14 mouse cellular contexts compared by ENCODE assay signal in the genomic region with DNA sequence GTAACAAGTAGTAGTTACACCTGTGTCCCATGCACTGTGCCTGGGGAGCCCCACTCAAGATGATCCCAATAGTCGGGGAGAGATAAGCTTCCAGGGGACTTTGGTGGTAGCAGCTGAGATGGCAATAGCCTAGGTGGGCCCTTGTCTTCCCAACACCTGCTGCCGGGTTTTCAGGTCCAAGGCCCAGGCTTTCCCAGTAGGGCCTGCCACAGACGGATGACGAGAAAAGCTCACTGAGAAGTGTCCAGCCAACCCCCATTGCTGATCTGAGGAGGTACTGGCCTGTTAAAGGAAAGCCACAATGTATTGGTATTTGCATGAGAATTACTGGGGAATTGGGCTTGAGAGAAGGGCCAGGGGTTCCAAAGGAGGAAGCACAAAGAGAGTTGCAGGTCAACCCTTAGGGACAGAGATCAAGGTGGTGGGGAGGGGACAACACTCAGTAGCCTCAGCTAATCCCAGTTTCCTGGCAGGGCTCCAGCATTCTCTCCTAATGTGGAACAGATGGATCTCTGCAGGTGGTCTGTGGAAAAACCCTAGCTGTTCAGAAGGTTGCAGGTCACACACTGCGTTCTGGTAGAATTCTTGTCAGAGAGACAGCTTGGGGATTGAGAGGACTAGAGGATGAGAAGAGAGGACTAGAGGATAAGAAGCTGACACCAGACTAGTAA.
A peak's percentile ranks its signal among the peaks of the same experiment; 100 is the strongest.
DNase-seq lines count a peak whose midpoint lies in the region; ATAC-seq lines count a peak whose summit lies in the region.
"Had no signal": no experiment of that assay in that cellular context is flagged by ENCODE, and none has a peak within 500 bp of the region (broad histone marks: within the 10 kb centered on the region; RNA-seq: fewer than 3 reads in every experiment).

No protein-coding gene starts in this region.

- no peak overlapping the region for H3K9ac ChIP-seq in hindbrain, embryonic 12.5 days
- H3K9ac ChIP-seq in embryonic facial prominence, embryonic 14.5 days (ENCODE audit: low read depth, low read length), result no peak overlapping the region
- H3K9ac ChIP-seq in intestine, embryonic 15.5 days, result no peak overlapping the region
- no peak overlapping the region for H3K9ac ChIP-seq in forebrain, embryonic 11.5 days (ENCODE audit: low read length)
- H3K9ac ChIP-seq: forebrain, embryonic 15.5 days; liver, embryonic 14.5 days; neural tube, embryonic 13.5 days had no signal

- H3K4me3 ChIP-seq in hindbrain, embryonic 10.5 days, result no peak overlapping the region
- no peak overlapping the region for H3K4me3 ChIP-seq in hindbrain, embryonic 12.5 days
- H3K4me3 ChIP-seq in embryonic facial prominence, embryonic 14.5 days (ENCODE audit: low read depth, low read length), result no peak overlapping the region
- H3K4me3 ChIP-seq in intestine, embryonic 15.5 days (replicated peaks), result no peak overlapping the region
- H3K4me3 ChIP-seq in forebrain, embryonic 11.5 days (ENCODE audit: low read depth, low read length), result no peak overlapping the region
- H3K4me3 ChIP-seq: forebrain, embryonic 15.5 days; neural tube, embryonic 13.5 days had no signal

- no peaks in the 10 kb centered on the region for H3K27me3 ChIP-seq in hindbrain, embryonic 10.5 days (ENCODE audit: insufficient read depth, poor library complexity, severe bottlenecking)
- H3K27me3 ChIP-seq in hindbrain, embryonic 12.5 days, result no peaks in the 10 kb centered on the region
- no peaks in the 10 kb centered on the region for H3K27me3 ChIP-seq in embryonic facial prominence, embryonic 14.5 days (replicated peaks; ENCODE audit: control insufficient read depth, insufficient read depth, low read length)
- no peaks in the 10 kb centered on the region for H3K27me3 ChIP-seq in intestine, embryonic 15.5 days (replicated peaks)
- H3K27me3 ChIP-seq in forebrain, embryonic 11.5 days (ENCODE audit: control insufficient read depth, insufficient read depth, low read length), result no peaks in the 10 kb centered on the region
- H3K27me3 ChIP-seq: forebrain, embryonic 15.5 days; neural tube, embryonic 13.5 days had no signal

- no peaks in the 10 kb centered on the region for H3K36me3 ChIP-seq in hindbrain, embryonic 10.5 days
- no peaks in the 10 kb centered on the region for H3K36me3 ChIP-seq in hindbrain, embryonic 12.5 days
- H3K36me3 ChIP-seq in embryonic facial prominence, embryonic 14.5 days (ENCODE audit: control insufficient read depth, insufficient read depth, low read length), result no peaks in the 10 kb centered on the region
- no peaks in the 10 kb centered on the region for H3K36me3 ChIP-seq in intestine, embryonic 15.5 days
- H3K36me3 ChIP-seq in forebrain, embryonic 11.5 days (ENCODE audit: control insufficient read depth, insufficient read depth, low read length), result no peaks in the 10 kb centered on the region
- H3K36me3 ChIP-seq: forebrain, embryonic 15.5 days; neural tube, embryonic 13.5 days had no signal

- no peak overlapping the region for H3K4me2 ChIP-seq in hindbrain, embryonic 12.5 days (replicated peaks)
- no peak overlapping the region for H3K4me2 ChIP-seq in embryonic facial prominence, embryonic 14.5 days (ENCODE audit: low read depth, low read length)
- H3K4me2 ChIP-seq in intestine, embryonic 15.5 days (replicated peaks), result no peak overlapping the region
- no peak overlapping the region for H3K4me2 ChIP-seq in forebrain, embryonic 11.5 days (ENCODE audit: low read depth, low read length, severe bottlenecking)
- H3K4me2 ChIP-seq: forebrain, embryonic 15.5 days; neural tube, embryonic 13.5 days had no signal

- peaks cover 8% of the 10 kb centered on the region for H3K4me1 ChIP-seq in hindbrain, embryonic 10.5 days (replicated peaks)
- 0 out of 2 replicates have a peak, but pooled peaks cover 4% of the 10 kb centered on the region for H3K4me1 ChIP-seq in hindbrain, embryonic 12.5 days
- H3K4me1 ChIP-seq in embryonic facial prominence, embryonic 14.5 days (ENCODE audit: control insufficient read depth, insufficient read depth, low read length), result 0 out of 2 replicates have a peak, but pooled peaks cover 3% of the 10 kb centered on the region
- no peaks in the 10 kb centered on the region for H3K4me1 ChIP-seq in intestine, embryonic 15.5 days (replicated peaks)
- H3K4me1 ChIP-seq in forebrain, embryonic 11.5 days (replicated peaks; ENCODE audit: control insufficient read depth, insufficient read depth, low read length), result no peaks in the 10 kb centered on the region; the same call in 1 of the 2 replicates
- H3K4me1 ChIP-seq: forebrain, embryonic 15.5 days had no signal

- WGBS in hindbrain, embryonic 10.5 days, result 51% methylated on average over 5 of the region's 5 CpGs
- 53% methylated on average over 5 of the region's 5 CpGs for WGBS in hindbrain, embryonic 12.5 days
- WGBS in embryonic facial prominence, embryonic 14.5 days, result 48% methylated on average over 5 of the region's 5 CpGs
- 83% methylated on average over 5 of the region's 5 CpGs for WGBS in intestine, embryonic 15.5 days
- WGBS in forebrain, embryonic 11.5 days, result 44% methylated on average over 5 of the region's 5 CpGs

- no peaks in the 10 kb centered on the region for H3K9me3 ChIP-seq in hindbrain, embryonic 10.5 days
- H3K9me3 ChIP-seq in hindbrain, embryonic 12.5 days (replicated peaks), result no peaks in the 10 kb centered on the region
- no peaks in the 10 kb centered on the region for H3K9me3 ChIP-seq in embryonic facial prominence, embryonic 14.5 days (ENCODE audit: control insufficient read depth, low read length)
- H3K9me3 ChIP-seq in intestine, embryonic 15.5 days, result no peaks in the 10 kb centered on the region
- no peaks in the 10 kb centered on the region for H3K9me3 ChIP-seq in forebrain, embryonic 11.5 days (ENCODE audit: control insufficient read depth, low read length)
- H3K9me3 ChIP-seq: forebrain, embryonic 15.5 days; neural tube, embryonic 13.5 days had no signal

- ATAC-seq in hindbrain, embryonic 12.5 days (ENCODE audit: low FRiP score), result no peak
- ATAC-seq in embryonic facial prominence, embryonic 14.5 days (ENCODE audit: low read depth), result no peak
- no peak for ATAC-seq in intestine, embryonic 15.5 days
- ATAC-seq in forebrain, embryonic 11.5 days (replicated peaks; ENCODE audit: low FRiP score), result no peak
- ATAC-seq: forebrain, embryonic 15.5 days had no signal

- DNase-seq in hindbrain, embryonic 10.5 days (ENCODE audit: low spot score), result peak; percentile 22
- peak; percentile 50 for DNase-seq in testis, postnatal 10 days (ENCODE audit: low spot score)
- DNase-seq in testis, postnatal 14 days (ENCODE audit: low spot score), result no peak
- peak; percentile 18 for DNase-seq in embryonic facial prominence, embryonic 14.5 days (ENCODE audit: low spot score)
- no peak for DNase-seq in layer of hippocampus, adult 11-12 months (ENCODE audit: low spot score)
- no peak for DNase-seq in forebrain, embryonic 11.5 days (ENCODE audit: low spot score)
- DNase-seq: adrenal gland, adult 8-10 months; heart, adult 11 months; thymus, postnatal 25 days had no signal

- H3K27ac ChIP-seq in hindbrain, embryonic 10.5 days, result no peak overlapping the region
- no peak overlapping the region for H3K27ac ChIP-seq in hindbrain, embryonic 12.5 days
- no peak overlapping the region for H3K27ac ChIP-seq in embryonic facial prominence, embryonic 14.5 days (replicated peaks; ENCODE audit: low read depth, low read length)
- no peak overlapping the region for H3K27ac ChIP-seq in intestine, embryonic 15.5 days
- no peak overlapping the region for H3K27ac ChIP-seq in forebrain, embryonic 11.5 days (ENCODE audit: low read depth, low read length)
- H3K27ac ChIP-seq: forebrain, embryonic 15.5 days; liver, embryonic 14.5 days; neural tube, embryonic 13.5 days had no signal

Comparison
In these comparisons a context has a peak if more than half of its experiments do, and no peak if none do; other contexts are left out.
1. DNase-seq: peak in hindbrain, embryonic 10.5 days (single experiment), testis, postnatal 10 days (single experiment) and embryonic facial prominence, embryonic 14.5 days (single experiment); none in testis, postnatal 14 days (single experiment), layer of hippocampus, adult 11-12 months (single experiment) and forebrain, embryonic 11.5 days (single experiment).